Mouse (Mus musculus): ENCODE results near the gene Naga. TPM values are rescaled to one million over a fixed set of nuclear protein-coding genes. Genes with fewer than 3 reads are reported as not detected.

The Naga gene
- polyA plus RNA-seq, 1 experiment from 2014 or later: 24.9 TPM

Other genes with a start within 250 kb of the Naga start
- 17.3 and 18.3 TPM in 2 replicates for gene Ccdc134, start 211.0 kb downstream of the Naga start, polyA plus RNA-seq (2016; fragmentation: Nextera tagmentation; extraction: Ambion mirVana)
- 274 and 276 TPM in 2 replicates for gene Srebf2, start 191.7 kb downstream of the Naga start, polyA plus RNA-seq (2016; fragmentation: Nextera tagmentation; extraction: Ambion mirVana)
- gene Shisa8, start 126.1 kb downstream of the Naga start, polyA plus RNA-seq (2016; fragmentation: Nextera tagmentation; extraction: Ambion mirVana): 0.73 and 0.80 TPM in 2 replicates
- 0.37 TPM in 1 of 2 replicates, not detected in the other for gene Tnfrsf13c, start 114.6 kb downstream of the Naga start, polyA plus RNA-seq (2016; fragmentation: Nextera tagmentation; extraction: Ambion mirVana)
- 60.1 and 61.9 TPM in 2 replicates for gene Cenpm, start 94.2 kb downstream of the Naga start, polyA plus RNA-seq (2016; fragmentation: Nextera tagmentation; extraction: Ambion mirVana)
- gene 1500009C09Rik, start 86.5 kb downstream of the Naga start, polyA plus RNA-seq (2016; fragmentation: Nextera tagmentation; extraction: Ambion mirVana): 2.6 and 3.3 TPM in 2 replicates
- 237 and 291 TPM in 2 replicates for gene Sept3, start 64.0 kb downstream of the Naga start, polyA plus RNA-seq (2016; fragmentation: Nextera tagmentation; extraction: Ambion mirVana)
- 0.13 TPM in 1 of 2 replicates, not detected in the other for gene Wbp2nl, start 40.0 kb downstream of the Naga start, polyA plus RNA-seq (2016; fragmentation: Nextera tagmentation; extraction: Ambion mirVana)
- 3.3 and 4.1 TPM in 2 replicates for gene Pheta2, start within 50 bp of the Naga start, polyA plus RNA-seq (2016; fragmentation: Nextera tagmentation; extraction: Ambion mirVana)
- 248 and 261 TPM in 2 replicates for gene Smdt1, start within 50 bp of the Naga start, polyA plus RNA-seq (2016; fragmentation: Nextera tagmentation; extraction: Ambion mirVana)
- 277 and 315 TPM in 2 replicates for gene Ndufa6, start 15.4 kb upstream of the Naga start, polyA plus RNA-seq (2016; fragmentation: Nextera tagmentation; extraction: Ambion mirVana)
- 2.3 and 2.8 TPM in 2 replicates for gene Cyp2d22, start 41.3 kb upstream of the Naga start, polyA plus RNA-seq (2016; fragmentation: Nextera tagmentation; extraction: Ambion mirVana)
- gene Cyp2d11, start 55.1 kb upstream of the Naga start, polyA plus RNA-seq (2016; fragmentation: Nextera tagmentation; extraction: Ambion mirVana): not detected in 2 replicates
- not detected in 2 replicates for gene Cyp2d10, start 68.3 kb upstream of the Naga start, polyA plus RNA-seq (2016; fragmentation: Nextera tagmentation; extraction: Ambion mirVana)
- gene Cyp2d9, start 94.5 kb upstream of the Naga start, polyA plus RNA-seq (2016; fragmentation: Nextera tagmentation; extraction: Ambion mirVana): not detected in 2 replicates
- not detected in 2 replicates for gene Cyp2d12, start 216.1 kb upstream of the Naga start, polyA plus RNA-seq (2016; fragmentation: Nextera tagmentation; extraction: Ambion mirVana)

Measured in midbrain, embryonic 12.5 days (tissue).